Mouse (Mus musculus): ENCODE data around the gene Ifitm1. TPM values are rescaled to one million over a fixed set of nuclear protein-coding genes. Genes with fewer than 3 reads are reported as not detected.

The Ifitm1 gene
- polyA plus RNA-seq (2016; fragmentation: Nextera tagmentation; extraction: Ambion mirVana) = 27.9 and 43.1 TPM in 2 replicates

- Histone ChIP-seq H3K27me3 (ENCODE audit: low read depth, poor library complexity, severe bottlenecking) (no peaks in the 10 kb centered on the region), H3K27ac (peak within 1 kb of the TSS; percentile 67), H3K9me3 (replicated peaks) (no peaks in the 10 kb centered on the region), H3K36me3 (no peaks in the 10 kb centered on the region), H3K4me3 (peak within 1 kb of the TSS; percentile 36), H3K4me1 (peaks cover 47% of the 10 kb centered on the region)
- DNase-seq (ENCODE audit: low spot score) = no peak
- 84% methylated on average over 4 of the region's 4 CpGs for WGBS
These were observed at the start of gene Ifitm1 for GRCm38 (mm10) chr7:140966921-140967320. TSS of gene Ifitm1 (plus strand) at chr7:140967221.

- peaks cover 14% of the 10 kb centered on the region for H3K4me1 ChIP-seq
- H3K36me3 ChIP-seq = no peaks in the 10 kb centered on the region
- no peak overlapping the region for H3K27ac ChIP-seq
- WGBS = 79% methylated on average over 4 of the region's 4 CpGs
- DNase-seq (ENCODE audit: low spot score) = no peak
- no peak overlapping the region for H3K4me3 ChIP-seq
- no peaks in the 10 kb centered on the region for H3K9me3 ChIP-seq (replicated peaks)
- H3K27me3 ChIP-seq (ENCODE audit: low read depth, poor library complexity, severe bottlenecking) = peaks cover 68% of the 10 kb centered on the region
These were observed 47.1 kb upstream of the Ifitm1 start for GRCm38 (mm10) chr7:140919911-140920310.

GRCm38 (mm10) chr7:140920418-140921029, 46.5 kb upstream of the Ifitm1 start, which contains the start of gene Nlrp6:
TSS of gene Nlrp6 (plus strand) at chr7:140920902.
- Histone ChIP-seq H3K4me3 (no peak within 1 kb of the TSS; the same call in 1 of the 2 replicates), H3K4me1 (peaks cover 14% of the 10 kb centered on the region), H3K27me3 (ENCODE audit: low read depth, poor library complexity, severe bottlenecking) (peaks cover 74% of the 10 kb centered on the region), H3K36me3 (no peaks in the 10 kb centered on the region), H3K9me3 (replicated peaks) (no peaks in the 10 kb centered on the region), H3K27ac (no peak within 1 kb of the TSS)
- DNase-seq (ENCODE audit: low spot score) = no peak
- WGBS = 80% methylated on average over 8 of the region's 8 CpGs

- peaks cover 76% of the 10 kb centered on the region for H3K27me3 ChIP-seq (ENCODE audit: low read depth, poor library complexity, severe bottlenecking)
These were observed 45.6 kb upstream of the Ifitm1 start for GRCm38 (mm10) chr7:140921225-140921975.

GRCm38 (mm10) chr7:140922398-140923069, 44.5 kb upstream of the Ifitm1 start:
- Histone ChIP-seq H3K4me1 (peaks cover 14% of the 10 kb centered on the region), H3K27me3 (ENCODE audit: low read depth, poor library complexity, severe bottlenecking) (peaks cover 80% of the 10 kb centered on the region), H3K27ac (no peak overlapping the region), H3K36me3 (no peaks in the 10 kb centered on the region), H3K9me3 (replicated peaks) (no peaks in the 10 kb centered on the region), H3K4me3 (peak overlapping the region; percentile 48)
- peak; percentile 71 for DNase-seq (ENCODE audit: low spot score)
- under 1% methylated on average over 49 of the region's 49 CpGs for WGBS

More at GRCm38 (mm10) chr7:140921225-140921975, 45.6 kb upstream of the Ifitm1 start:
- no peak for DNase-seq (ENCODE audit: low spot score)
- Histone ChIP-seq H3K4me1 (peaks cover 14% of the 10 kb centered on the region), H3K9me3 (replicated peaks) (no peaks in the 10 kb centered on the region), H3K36me3 (no peaks in the 10 kb centered on the region), H3K27ac (no peak overlapping the region), H3K4me3 (no peak overlapping the region; the same call in 1 of the 2 replicates)
- WGBS = 28% methylated on average over 22 of the region's 22 CpGs

DNA sequence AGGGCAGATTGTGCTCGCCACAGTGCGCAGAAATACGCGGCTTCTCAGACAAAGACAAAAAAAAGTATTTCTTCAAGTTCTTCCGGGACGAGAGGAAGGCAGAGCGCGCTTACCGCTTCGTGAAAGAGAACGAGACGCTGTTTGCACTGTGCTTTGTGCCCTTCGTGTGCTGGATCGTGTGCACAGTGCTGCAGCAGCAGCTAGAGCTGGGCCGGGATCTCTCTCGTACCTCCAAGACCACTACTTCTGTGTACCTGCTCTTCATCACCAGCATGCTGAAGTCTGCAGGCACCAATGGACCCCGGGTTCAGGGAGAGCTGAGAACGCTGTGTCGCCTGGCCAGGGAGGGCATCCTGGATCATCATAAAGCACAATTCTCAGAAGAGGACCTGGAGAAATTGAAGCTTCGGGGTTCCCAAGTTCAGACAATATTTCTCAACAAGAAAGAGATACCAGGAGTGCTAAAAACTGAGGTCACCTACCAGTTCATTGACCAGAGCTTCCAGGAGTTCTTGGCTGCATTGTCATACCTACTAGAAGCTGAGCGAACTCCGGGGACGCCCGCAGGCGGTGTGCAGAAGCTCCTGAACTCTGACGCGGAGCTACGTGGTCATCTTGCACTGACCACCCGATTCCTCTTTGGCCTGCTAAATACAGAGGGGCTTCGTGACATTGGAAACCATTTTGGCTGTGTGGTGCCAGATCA, 43.8 kb upstream of the Ifitm1 start:
- Histone ChIP-seq H3K9me3 (replicated peaks) (no peaks in the 10 kb centered on the region), H3K27me3 (ENCODE audit: low read depth, poor library complexity, severe bottlenecking) (peaks cover 76% of the 10 kb centered on the region), H3K4me3 (peak overlapping the region; percentile 48), H3K4me1 (peaks cover 14% of the 10 kb centered on the region), H3K27ac (no peak overlapping the region), H3K36me3 (no peaks in the 10 kb centered on the region)
- 22% methylated on average over 30 of the region's 30 CpGs for WGBS
- no peak for DNase-seq (ENCODE audit: low spot score)

GRCm38 (mm10) chr7:140927181-140927580, 39.8 kb upstream of the Ifitm1 start:
- Histone ChIP-seq H3K4me3 (no peak overlapping the region), H3K27me3 (ENCODE audit: low read depth, poor library complexity, severe bottlenecking) (peaks cover 40% of the 10 kb centered on the region), H3K4me1 (peaks cover 10% of the 10 kb centered on the region), H3K9me3 (replicated peaks) (no peaks in the 10 kb centered on the region), H3K27ac (no peak overlapping the region), H3K36me3 (no peaks in the 10 kb centered on the region)
- 80% methylated on average over 6 of the region's 6 CpGs for WGBS
- no peak for DNase-seq (ENCODE audit: low spot score)

DNA sequence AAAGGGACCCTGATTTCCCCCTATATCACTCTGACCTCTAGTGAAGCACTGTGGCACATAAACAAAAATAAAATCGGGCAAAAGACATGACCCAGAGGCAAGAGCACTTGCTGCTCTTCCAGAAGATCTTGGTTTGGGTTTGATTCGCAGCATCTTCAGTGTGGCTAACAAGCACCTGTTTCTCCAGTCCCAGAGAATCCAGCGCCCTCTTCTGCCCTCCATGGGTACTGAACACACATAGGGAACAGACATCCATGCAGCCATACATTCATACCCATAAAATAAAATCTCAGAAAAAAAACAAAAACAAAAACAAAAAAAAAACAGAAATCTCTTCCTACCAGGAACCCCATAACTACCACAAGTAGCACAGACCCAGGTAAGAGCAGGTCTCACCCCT, 28.6 kb upstream of the Ifitm1 start:
- H3K4me3 ChIP-seq = no peak overlapping the region
- H3K27ac ChIP-seq = 0 out of 2 replicates have a peak overlapping the region, but pooled peaks have one; percentile 84
- 49% methylated on average over 3 of the region's 3 CpGs for WGBS
- H3K9me3 ChIP-seq (replicated peaks) = no peaks in the 10 kb centered on the region
- peaks cover 55% of the 10 kb centered on the region for H3K4me1 ChIP-seq
- peaks cover 13% of the 10 kb centered on the region; the same call in 1 of the 2 replicates for H3K27me3 ChIP-seq (ENCODE audit: low read depth, poor library complexity, severe bottlenecking)
- no peaks in the 10 kb centered on the region for H3K36me3 ChIP-seq
- DNase-seq (ENCODE audit: low spot score) = no peak

GRCm38 (mm10) chr7:140938896-140939295, 28.1 kb upstream of the Ifitm1 start:
- peaks cover 13% of the 10 kb centered on the region; the same call in 1 of the 2 replicates for H3K27me3 ChIP-seq (ENCODE audit: low read depth, poor library complexity, severe bottlenecking)
- DNase-seq (ENCODE audit: low spot score) = no peak
- peak overlapping the region; percentile 38 for H3K4me3 ChIP-seq
- H3K9me3 ChIP-seq (replicated peaks) = no peaks in the 10 kb centered on the region
- H3K36me3 ChIP-seq = no peaks in the 10 kb centered on the region
- H3K4me1 ChIP-seq = peaks cover 56% of the 10 kb centered on the region
- 17% methylated on average over 2 of the region's 2 CpGs for WGBS
- peak overlapping the region; percentile 84 for H3K27ac ChIP-seq

- peak overlapping the region; percentile 84 for H3K27ac ChIP-seq
- H3K4me1 ChIP-seq = peaks cover 54% of the 10 kb centered on the region
- peaks cover 13% of the 10 kb centered on the region; the same call in 1 of the 2 replicates for H3K27me3 ChIP-seq (ENCODE audit: low read depth, poor library complexity, severe bottlenecking)
- WGBS = 2% methylated on average over 8 of the region's 8 CpGs
- DNase-seq (ENCODE audit: low spot score) = peak; percentile 76
- H3K4me3 ChIP-seq = peak overlapping the region; percentile 38
- peaks cover under 1% of the 10 kb centered on the region for H3K36me3 ChIP-seq
- H3K9me3 ChIP-seq (replicated peaks) = no peaks in the 10 kb centered on the region
These were observed 27.3 kb upstream of the Ifitm1 start for GRCm38 (mm10) chr7:140939669-140940171.

- Histone ChIP-seq H3K9me3 (replicated peaks) (no peaks in the 10 kb centered on the region), H3K4me3 (peak within 1 kb of the TSS; percentile 61), H3K27ac (peak within 1 kb of the TSS; percentile 89), H3K4me1 (peaks cover 47% of the 10 kb centered on the region), H3K36me3 (peaks cover 18% of the 10 kb centered on the region), H3K27me3 (ENCODE audit: low read depth, poor library complexity, severe bottlenecking) (0 out of 2 replicates have a peak, but pooled peaks cover 8% of the 10 kb centered on the region)
- peak; percentile 91 for DNase-seq (ENCODE audit: low spot score)
- WGBS = 4% methylated on average over 33 of the region's 33 CpGs
These were observed 25.6 kb upstream of the Ifitm1 start, which contains the start of gene Pgghg for GRCm38 (mm10) chr7:140941222-140942051. TSS of gene Pgghg (plus strand) at chr7:140941391.
